Mouse (Mus musculus): ENCODE measurements around the gene Mmp23.

DNA sequence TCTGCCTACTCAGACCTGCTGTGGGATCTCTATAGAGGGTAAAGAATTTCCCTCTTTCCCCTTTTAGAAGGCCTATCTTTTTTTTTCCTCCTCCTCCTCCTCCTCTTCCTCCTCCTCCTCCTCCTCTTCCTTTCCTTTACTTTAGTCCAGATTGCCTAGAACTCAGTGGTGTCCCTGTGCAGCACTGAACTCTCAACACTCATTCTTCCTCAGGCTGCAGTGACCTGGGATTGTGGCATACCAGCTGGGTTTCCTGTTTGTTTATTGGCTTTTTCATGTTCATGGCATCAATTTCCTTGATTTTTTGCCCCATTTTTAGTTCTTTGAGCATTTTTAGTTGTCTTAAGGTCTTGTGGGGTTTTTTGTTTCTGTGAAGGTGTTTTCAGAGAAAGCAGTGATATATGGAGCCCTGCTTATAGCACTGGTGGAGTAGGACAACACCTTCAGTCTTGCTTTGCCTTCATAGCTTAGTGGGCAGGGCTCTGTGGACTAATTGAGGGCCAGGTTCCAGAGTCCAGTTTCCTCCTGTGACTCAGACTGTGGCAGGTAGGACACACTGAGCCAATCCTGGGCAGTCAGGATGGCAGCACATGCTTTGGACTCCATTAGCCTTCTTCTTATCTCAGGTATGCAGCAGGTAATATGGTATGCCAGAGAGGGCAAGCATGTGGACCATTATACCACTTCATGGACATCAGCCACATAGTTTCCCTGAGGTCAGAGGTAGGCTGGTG, 17.3 kb downstream of the Mmp23 start:
- TF ChIP-seq CTCF (IDR thresholded peaks at IDR 0.05) (no peak), EP300 (IDR thresholded peaks at IDR 0.05) (no peak)

All from lung, postnatal 0 days (tissue).